Mouse (Mus musculus): ENCODE measurements around the gene Taf9b. TPM values are rescaled to one million over a fixed set of nuclear protein-coding genes. Genes with fewer than 3 reads are reported as not detected.

The Taf9b gene
- total and polyA plus RNA-seq, 3 experiments = 1.9 to 2.5 TPM; not detected in 1

DNA sequence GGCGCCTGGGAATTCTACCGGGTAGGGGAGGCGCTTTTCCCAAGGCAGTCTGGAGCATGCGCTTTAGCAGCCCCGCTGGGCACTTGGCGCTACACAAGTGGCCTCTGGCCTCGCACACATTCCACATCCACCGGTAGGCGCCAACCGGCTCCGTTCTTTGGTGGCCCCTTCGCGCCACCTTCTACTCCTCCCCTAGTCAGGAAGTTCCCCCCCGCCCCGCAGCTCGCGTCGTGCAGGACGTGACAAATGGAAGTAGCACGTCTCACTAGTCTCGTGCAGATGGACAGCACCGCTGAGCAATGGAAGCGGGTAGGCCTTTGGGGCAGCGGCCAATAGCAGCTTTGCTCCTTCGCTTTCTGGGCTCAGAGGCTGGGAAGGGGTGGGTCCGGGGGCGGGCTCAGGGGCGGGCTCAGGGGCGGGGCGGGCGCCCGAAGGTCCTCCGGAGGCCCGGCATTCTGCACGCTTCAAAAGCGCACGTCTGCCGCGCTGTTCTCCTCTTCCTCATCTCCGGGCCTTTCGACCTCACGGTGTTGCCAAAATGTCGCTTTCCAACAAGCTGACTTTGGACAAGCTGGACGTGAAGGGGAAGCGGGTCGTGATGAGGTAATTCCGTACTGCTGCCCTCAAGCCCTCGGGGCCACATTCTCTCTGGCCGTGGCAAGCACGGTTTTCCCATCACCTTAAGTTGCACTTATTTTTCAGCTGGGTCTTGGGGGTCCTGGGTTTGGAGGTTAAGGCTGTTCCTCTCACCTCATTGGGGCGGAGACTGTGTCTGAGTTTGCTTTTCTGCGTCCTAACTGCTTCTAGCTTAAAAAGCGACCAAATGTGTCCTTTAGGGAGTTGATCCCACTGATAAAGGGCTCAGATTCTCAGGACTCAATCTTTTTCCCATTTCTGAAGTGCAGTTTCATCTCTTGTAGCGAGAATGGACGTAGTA lies 34.0 kb downstream of the Taf9b start, which contains the start of gene Pgk1 (continued):
- TF ChIP-seq MEF2A (IDR thresholded peaks at IDR 0.05; ENCODE audit: extremely low read depth, insufficient replicate concordance, low read depth, low read length, poor library complexity, severe bottlenecking) (no peak), CHD1 (IDR thresholded peaks at IDR 0.05; ENCODE audit: low read depth, low read length) (no peak; the same call in 1 of the 2 replicates), BHLHE40 (IDR thresholded peaks at IDR 0.05; ENCODE audit: borderline replicate concordance, low read depth, low read length) (peak; percentile 52; the same call in 1 of the 2 replicates), TBP (IDR thresholded peaks at IDR 0.05; ENCODE audit: low read depth, low read length) (0 out of 2 replicates have a peak, but pooled peaks have one; percentile 11)

- H3K4me1 ChIP-seq (ENCODE audit: control insufficient read depth in 1 of 2, insufficient read depth in 2 of 2, low read length in 2 of 2) = peaks cover 0 to 13% of the 10 kb centered on the region in 2 experiments; a peak in 3 of 4 replicates
- H3K79me2 ChIP-seq (ENCODE audit: control insufficient read depth, insufficient read depth, low read length, poor library complexity) = peaks cover 35% of the 10 kb centered on the region
- no peak overlapping the region; a peak in 1 of 4 replicates for H3K4me3 ChIP-seq (ENCODE audit: control insufficient read depth in 1 of 2, insufficient read depth in 1 of 2, low read depth in 2 of 2, low read length in 2 of 2)
- no peaks in the 10 kb centered on the region for H3K9me3 ChIP-seq (replicated peaks; ENCODE audit: insufficient read depth, low read length)
- peak overlapping the region; percentile 88; the same call in 1 of the 2 replicates for H3K9ac ChIP-seq (ENCODE audit: control insufficient read depth, low read depth, low read length, poor library complexity, severe bottlenecking)
- no peak overlapping the region for H3K27ac ChIP-seq (ENCODE audit: control insufficient read depth, low read depth, low read length)
- peaks cover 8 to 17% of the 10 kb centered on the region in 2 experiments; a peak in 3 of 4 replicates for H3K36me3 ChIP-seq (ENCODE audit: control insufficient read depth in 1 of 2, insufficient read depth in 2 of 2, low read length in 2 of 2)
- no peak for DNase-seq (ENCODE audit: low read depth, low spot score)
- no peak for TF ChIP-seq CHD2 (IDR thresholded peaks at IDR 0.05; ENCODE audit: low read length)
- no peak for TF ChIP-seq TAL1 (IDR thresholded peaks at IDR 0.05; ENCODE audit: low read length)
- no peak for TF ChIP-seq POLR2AphosphoS2 (IDR thresholded peaks at IDR 0.05; ENCODE audit: low read length)
- no peak for TF ChIP-seq TCF12 (IDR thresholded peaks at IDR 0.05; ENCODE audit: low read depth, low read length)
- no peak for TF ChIP-seq MYB (IDR thresholded peaks at IDR 0.05; ENCODE audit: low read depth, low read length)
- TF ChIP-seq EP300 (IDR thresholded peaks at IDR 0.05; ENCODE audit: low read depth in 1 of 2, low read length in 2 of 2) = no peak
- TF ChIP-seq CTCF (IDR thresholded peaks at IDR 0.05 in 2 of 3, conservative IDR thresholded peaks at IDR 0.05 in 1 of 3; ENCODE audit: control insufficient read depth in 1 of 3, insufficient read depth in 1 of 3, low read depth in 2 of 3, low read length in 3 of 3, poor library complexity in 1 of 3, severe bottlenecking in 1 of 3) = no peak
- TF ChIP-seq GATA1 (IDR thresholded peaks at IDR 0.05; ENCODE audit: low read depth, low read length) = no peak
- TF ChIP-seq UBTF (IDR thresholded peaks at IDR 0.05; ENCODE audit: borderline replicate concordance, insufficient read depth, low read depth, low read length) = no peak
- no peak for TF ChIP-seq USF1 (IDR thresholded peaks at IDR 0.05; ENCODE audit: low read depth, low read length)
- TF ChIP-seq MAFK (IDR thresholded peaks at IDR 0.05; ENCODE audit: borderline replicate concordance, low read depth, low read length) = no peak
- TF ChIP-seq RAD21 (IDR thresholded peaks at IDR 0.05; ENCODE audit: low read depth, low read length) = no peak
- H3K27me3 ChIP-seq (ENCODE audit: control insufficient read depth in 1 of 2, insufficient read depth in 2 of 2, low read length in 2 of 2) = no peaks in the 10 kb centered on the region
Observed at GRCm38 (mm10) chrX:106185706-106186105, 35.3 kb downstream of the Taf9b start.

Data from MEL (cell line).